Mouse (Mus musculus) kidney, adult 2 months (tissue): ENCODE data around the gene Wnt4.

Experiments used
- CTCF ChIP-seq: fragments of 200-500 bp; conservative IDR thresholded peaks from 2 replicates; pipeline ENCODE4 v1.5.1; 2011; ENCODE audit warnings: low read depth, mild to moderate bottlenecking, control low read depth, low read length, moderate library complexity, mixed read lengths; ENCODE audit not compliant: insufficient read depth, insufficient read length
- POLR2A ChIP-seq: fragments of 200-500 bp; IDR thresholded peaks from one replicate; pipeline ENCODE4 v1.6.1; 2011; ENCODE audit warnings: low read depth, low read length, control low read depth

GRCm38 (mm10) chr4:137289701-137290100 lies 12.4 kb downstream of the Wnt4 start:
- TF ChIP-seq POLR2A, result no peak
- TF ChIP-seq CTCF, result no peak
